Mouse (Mus musculus) E14TG2a.4 (cell line): ENCODE data around the gene Tmem104.

Experiments
- H3K27me3 ChIP-seq: 2 replicates; pipeline ENCODE4 v1.6.1; 2014; ENCODE audit warnings: low read length, control low read depth; ENCODE audit not compliant: insufficient read depth
- H3K36me3 ChIP-seq: 2 replicates; pipeline ENCODE4 v1.6.1; 2014; ENCODE audit warnings: low read length, control low read depth; ENCODE audit not compliant: insufficient read depth
- H3K4me1 ChIP-seq: replicated peaks from 2 replicates; pipeline ENCODE4 v1.6.1; 2014; ENCODE audit warnings: low read depth, low read length, control low read depth
- H3K4me3 ChIP-seq: replicated peaks from 2 replicates; pipeline ENCODE4 v1.5.1; 2014; ENCODE audit warnings: mild to moderate bottlenecking, low read length
- H3K9me3 ChIP-seq: 2 replicates; pipeline ENCODE4 v1.6.1; 2014; ENCODE audit warnings: low read length, control low read depth
- CTCF ChIP-seq: conservative IDR thresholded peaks from 2 replicates; pipeline ENCODE4 v1.5.1; 2014; ENCODE audit warnings: low read length
- NANOG ChIP-seq: IDR thresholded peaks from 2 replicates; pipeline ENCODE4 v1.6.1; 2014; ENCODE audit warnings: borderline replicate concordance, low read length, mixed read lengths
- POU5F1 ChIP-seq: IDR thresholded peaks from 2 replicates; pipeline ENCODE4 v1.6.1; 2014; ENCODE audit warnings: low read length, borderline replicate concordance

Gene Tmem104

GRCm38 (mm10) chr11:115250405-115251090 is 63.3 kb downstream of the Tmem104 start:
- TF ChIP-seq POU5F1 (no peak), CTCF (no peak), NANOG (no peak)
- Histone ChIP-seq H3K4me1 (peaks cover 52% of the 10 kb centered on the region), H3K36me3 (no peaks in the 10 kb centered on the region), H3K4me3 (peak overlapping the region; percentile 80), H3K9me3 (no peaks in the 10 kb centered on the region), H3K27me3 (peaks cover 75% of the 10 kb centered on the region)

GRCm38 (mm10) chr11:115251258-115251657 is 64.0 kb downstream of the Tmem104 start:
- Histone ChIP-seq H3K9me3 (no peaks in the 10 kb centered on the region), H3K4me1 (peaks cover 45% of the 10 kb centered on the region), H3K4me3 (no peak overlapping the region), H3K36me3 (no peaks in the 10 kb centered on the region), H3K27me3 (peaks cover 82% of the 10 kb centered on the region)
- TF ChIP-seq NANOG (no peak), CTCF (no peak), POU5F1 (no peak)

- Histone ChIP-seq H3K9me3 (no peaks in the 10 kb centered on the region), H3K27me3 (peaks cover 95% of the 10 kb centered on the region), H3K4me1 (peaks cover 31% of the 10 kb centered on the region), H3K4me3 (peak overlapping the region; percentile 65), H3K36me3 (no peaks in the 10 kb centered on the region)
- TF ChIP-seq CTCF (no peak), NANOG (no peak), POU5F1 (no peak)
Measured at GRCm38 (mm10) chr11:115257775-115258510, 70.7 kb downstream of the Tmem104 start.

- Histone ChIP-seq H3K4me3 (no peak overlapping the region), H3K27me3 (peaks cover 94% of the 10 kb centered on the region), H3K36me3 (no peaks in the 10 kb centered on the region), H3K9me3 (no peaks in the 10 kb centered on the region), H3K4me1 (peaks cover 33% of the 10 kb centered on the region)
- TF ChIP-seq CTCF (no peak), NANOG (no peak), POU5F1 (no peak)
Measured at GRCm38 (mm10) chr11:115259134-115259533, 71.8 kb downstream of the Tmem104 start.

GRCm38 (mm10) chr11:115262954-115263353 is 75.7 kb downstream of the Tmem104 start:
- Histone ChIP-seq H3K36me3 (peaks cover 1% of the 10 kb centered on the region), H3K4me1 (peaks cover 53% of the 10 kb centered on the region), H3K9me3 (no peaks in the 10 kb centered on the region), H3K27me3 (peaks cover 94% of the 10 kb centered on the region), H3K4me3 (no peak overlapping the region)
- TF ChIP-seq NANOG = no peak
- TF ChIP-seq POU5F1 = no peak
- TF ChIP-seq CTCF = no peak

- no peaks in the 10 kb centered on the region for H3K9me3 ChIP-seq
Measured at GRCm38 (mm10) chr11:115264136-115264861, 77.0 kb downstream of the Tmem104 start.

GRCm38 (mm10) chr11:115264862-115265668 is 77.8 kb downstream of the Tmem104 start:
- Histone ChIP-seq H3K4me1 (peaks cover 59% of the 10 kb centered on the region), H3K36me3 (peaks cover 14% of the 10 kb centered on the region), H3K9me3 (no peaks in the 10 kb centered on the region), H3K4me3 (peak overlapping the region; percentile 69), H3K27me3 (peaks cover 89% of the 10 kb centered on the region)
- no peak for TF ChIP-seq NANOG
- TF ChIP-seq POU5F1 = no peak
- TF ChIP-seq CTCF = no peak; the same call in 1 of the 2 replicates

More at GRCm38 (mm10) chr11:115264136-115264861, 77.0 kb downstream of the Tmem104 start:
- Histone ChIP-seq H3K4me1 (peaks cover 52% of the 10 kb centered on the region), H3K36me3 (peaks cover 14% of the 10 kb centered on the region), H3K4me3 (no peak overlapping the region), H3K27me3 (peaks cover 95% of the 10 kb centered on the region)
- TF ChIP-seq CTCF (no peak), NANOG (no peak), POU5F1 (no peak)
